Mouse (Mus musculus): ENCODE data around the gene Dnase2a. TPM values are rescaled to one million over a fixed set of nuclear protein-coding genes. Genes with fewer than 3 reads are reported as not detected.

Gene Dnase2a
- total and polyA plus RNA-seq, 3 experiments = 53.7 to 83.4 TPM; not detected in 1

- Histone ChIP-seq H3K27ac (ENCODE audit: control insufficient read depth, low read depth, low read length) (no peak overlapping the region), H3K4me1 (ENCODE audit: control insufficient read depth in 1 of 2, insufficient read depth in 2 of 2, low read length in 2 of 2) (peaks cover 4 to 21% of the 10 kb centered on the region in 2 experiments; a peak in 3 of 4 replicates), H3K79me2 (ENCODE audit: control insufficient read depth, insufficient read depth, low read length, poor library complexity) (no peaks in the 10 kb centered on the region), H3K27me3 (ENCODE audit: control insufficient read depth in 1 of 2, insufficient read depth in 2 of 2, low read length in 2 of 2) (no peaks in the 10 kb centered on the region), H3K9ac (ENCODE audit: control insufficient read depth, low read depth, low read length, poor library complexity, severe bottlenecking) (no peak overlapping the region), H3K4me3 (ENCODE audit: control insufficient read depth in 1 of 2, insufficient read depth in 1 of 2, low read depth in 2 of 2, low read length in 2 of 2) (no peak overlapping the region), H3K9me3 (replicated peaks; ENCODE audit: insufficient read depth, low read length) (no peaks in the 10 kb centered on the region), H3K36me3 (ENCODE audit: control insufficient read depth in 1 of 2, insufficient read depth in 2 of 2, low read length in 2 of 2) (peaks cover 0 to 7% of the 10 kb centered on the region in 2 experiments; a peak in 2 of 4 replicates)
- DNase-seq (ENCODE audit: low read depth, low spot score) = no peak
- TF ChIP-seq USF2 (IDR thresholded peaks at IDR 0.05; ENCODE audit: borderline replicate concordance in 1 of 2, insufficient read depth in 1 of 2, low read depth in 1 of 2, low read length in 2 of 2) (no peak), MAFK (IDR thresholded peaks at IDR 0.05; ENCODE audit: borderline replicate concordance, low read depth, low read length) (no peak), TCF12 (IDR thresholded peaks at IDR 0.05; ENCODE audit: low read depth, low read length) (no peak), NRF1 (IDR thresholded peaks at IDR 0.05; ENCODE audit: insufficient read depth, low read depth, low read length, poor library complexity, severe bottlenecking) (no peak), SMC3 (IDR thresholded peaks at IDR 0.05; ENCODE audit: low read depth, low read length) (no peak), MYC (IDR thresholded peaks at IDR 0.05; ENCODE audit: low read depth, low read length) (no peak), KAT2A (conservative IDR thresholded peaks at IDR 0.05; ENCODE audit: low read depth, low read length) (no peak), POLR2A (IDR thresholded peaks at IDR 0.05; ENCODE audit: control insufficient read depth in 1 of 2, insufficient read depth in 1 of 2, low read depth in 1 of 2, low read length in 2 of 2, poor library complexity in 1 of 2) (no peak), NELFE (IDR thresholded peaks at IDR 0.05; ENCODE audit: low read depth, low read length) (no peak), CHD2 (IDR thresholded peaks at IDR 0.05; ENCODE audit: low read length) (no peak), EP300 (IDR thresholded peaks at IDR 0.05; ENCODE audit: low read depth in 1 of 2, low read length in 2 of 2) (no peak), MEF2A (IDR thresholded peaks at IDR 0.05; ENCODE audit: extremely low read depth, insufficient replicate concordance, low read depth, low read length, poor library complexity, severe bottlenecking) (no peak), ZKSCAN1 (IDR thresholded peaks at IDR 0.05; ENCODE audit: low read depth, low read length) (no peak), ETS1 (IDR thresholded peaks at IDR 0.05; ENCODE audit: low read depth, low read length) (no peak)
These were observed 22.2 kb downstream of the Dnase2a start for GRCm38 (mm10) chr8:84930582-84930981.

GRCm38 (mm10) chr8:84933767-84934559, 25.6 kb downstream of the Dnase2a start:
- peaks cover 0 to 30% of the 10 kb centered on the region in 2 experiments; a peak in 3 of 4 replicates for H3K4me1 ChIP-seq (ENCODE audit: control insufficient read depth in 1 of 2, insufficient read depth in 2 of 2, low read length in 2 of 2)
- no peak for DNase-seq (ENCODE audit: low read depth, low spot score)
- H3K9me3 ChIP-seq (replicated peaks; ENCODE audit: insufficient read depth, low read length) = no peaks in the 10 kb centered on the region
- H3K4me3 ChIP-seq (ENCODE audit: control insufficient read depth in 1 of 2, insufficient read depth in 1 of 2, low read depth in 2 of 2, low read length in 2 of 2) = no peak overlapping the region
- TF ChIP-seq JUND (IDR thresholded peaks at IDR 0.05; ENCODE audit: low read depth, low read length) (no peak), UBTF (IDR thresholded peaks at IDR 0.05; ENCODE audit: borderline replicate concordance, insufficient read depth, low read depth, low read length) (no peak), E2F4 (IDR thresholded peaks at IDR 0.05; ENCODE audit: borderline replicate concordance, low read depth, low read length) (no peak), ZNF384 (IDR thresholded peaks at IDR 0.05; ENCODE audit: low read depth, low read length) (no peak), CHD1 (IDR thresholded peaks at IDR 0.05; ENCODE audit: low read depth, low read length) (no peak), MAZ (IDR thresholded peaks at IDR 0.05; ENCODE audit: low read depth, low read length) (no peak), ELF1 (IDR thresholded peaks at IDR 0.05; ENCODE audit: low read depth, low read length) (no peak), MAFK (IDR thresholded peaks at IDR 0.05; ENCODE audit: borderline replicate concordance, low read depth, low read length) (no peak), MYB (IDR thresholded peaks at IDR 0.05; ENCODE audit: low read depth, low read length) (no peak), RCOR1 (IDR thresholded peaks at IDR 0.05; ENCODE audit: low read depth, low read length) (no peak), MEF2A (IDR thresholded peaks at IDR 0.05; ENCODE audit: extremely low read depth, insufficient replicate concordance, low read depth, low read length, poor library complexity, severe bottlenecking) (no peak)
- no peaks in the 10 kb centered on the region for H3K27me3 ChIP-seq (ENCODE audit: control insufficient read depth in 1 of 2, insufficient read depth in 2 of 2, low read length in 2 of 2)
- no peak overlapping the region for H3K27ac ChIP-seq (ENCODE audit: control insufficient read depth, low read depth, low read length)
- no peaks in the 10 kb centered on the region for H3K79me2 ChIP-seq (ENCODE audit: control insufficient read depth, insufficient read depth, low read length, poor library complexity)
- no peak overlapping the region for H3K9ac ChIP-seq (ENCODE audit: control insufficient read depth, low read depth, low read length, poor library complexity, severe bottlenecking)
- peaks cover 0 to 13% of the 10 kb centered on the region in 2 experiments; a peak in 2 of 4 replicates for H3K36me3 ChIP-seq (ENCODE audit: control insufficient read depth in 1 of 2, insufficient read depth in 2 of 2, low read length in 2 of 2)
